Mouse (Mus musculus) C2C12 (cell line): ENCODE data around the gene Nrcam.

Experiments used
- CEBPB ChIP-seq: IDR thresholded peaks from one replicate; pipeline ENCODE4 v1.6.1; 2011; ENCODE audit warnings: low read depth, mild to moderate bottlenecking, control low read depth, moderate library complexity
- CTCF ChIP-seq: IDR thresholded peaks from one replicate; pipeline ENCODE4 v1.5.1; 2011; ENCODE audit not compliant: control insufficient read depth, insufficient read depth, insufficient read length
- FOSL1 ChIP-seq: IDR thresholded peaks from one replicate; pipeline ENCODE4 v1.8.0; 2011; ENCODE audit warnings: mild to moderate bottlenecking, low read length; ENCODE audit not compliant: poor library complexity, insufficient read depth, severe bottlenecking
- MAX ChIP-seq: IDR thresholded peaks from one replicate; pipeline ENCODE4 v1.6.1; 2011; ENCODE audit warnings: mild to moderate bottlenecking, control low read depth
- MYOG ChIP-seq: IDR thresholded peaks from one replicate; pipeline ENCODE4 v1.6.1; 2011; ENCODE audit not compliant: control insufficient read depth, insufficient read length; ENCODE audit errors: extremely low read depth

GRCm38 (mm10) chr12:44501807-44502487 lies 173.3 kb downstream of the Nrcam start:
- TF ChIP-seq CTCF, result no peak
- TF ChIP-seq CEBPB, result no peak
- TF ChIP-seq MAX, result no peak
- no peak for TF ChIP-seq MYOG
- no peak for TF ChIP-seq FOSL1
